Mouse (Mus musculus): ENCODE results near the gene Pno1. TPM values are rescaled to one million over a fixed set of nuclear protein-coding genes. Genes with fewer than 3 reads are reported as not detected.
A peak's percentile ranks its signal among the peaks of the same experiment; 100 is the strongest.

Pno1 gene
- polyA plus RNA-seq, 1 experiment from 2014 or later, result 127 TPM

DNA sequence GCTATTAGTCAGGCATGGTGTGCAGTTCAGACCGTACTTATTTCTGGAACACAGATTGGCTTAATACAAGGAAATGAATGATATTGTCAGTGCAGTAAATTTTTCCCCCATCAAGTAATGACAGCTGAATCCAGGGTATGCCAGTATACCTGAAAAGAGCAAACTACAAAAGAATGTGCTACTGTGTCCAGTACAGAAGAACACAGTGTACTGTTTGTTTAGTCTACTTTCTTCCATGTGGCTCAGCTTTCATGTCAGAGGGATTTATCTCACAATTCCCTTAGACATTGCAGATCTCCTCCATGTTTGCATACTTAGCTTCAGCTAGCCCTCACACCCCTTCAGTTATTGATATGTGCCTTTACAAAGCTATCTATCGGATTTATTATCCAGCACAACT, 42.1 kb downstream of the Pno1 start:
- Histone ChIP-seq H3K9me3 (peaks cover 16% of the 10 kb centered on the region), H3K36me3 (replicated peaks) (peaks cover 25% of the 10 kb centered on the region), H3K4me3 (no peak overlapping the region), H3K4me1 (peaks cover under 1% of the 10 kb centered on the region; the same call in 1 of the 2 replicates), H3K27ac (no peak overlapping the region), H3K27me3 (ENCODE audit: poor library complexity, severe bottlenecking) (no peaks in the 10 kb centered on the region)
- 88% methylated on average over 2 of the region's 2 CpGs for WGBS
- DNase-seq (ENCODE audit: extremely low spot score, low spot score), result no peak

DNA sequence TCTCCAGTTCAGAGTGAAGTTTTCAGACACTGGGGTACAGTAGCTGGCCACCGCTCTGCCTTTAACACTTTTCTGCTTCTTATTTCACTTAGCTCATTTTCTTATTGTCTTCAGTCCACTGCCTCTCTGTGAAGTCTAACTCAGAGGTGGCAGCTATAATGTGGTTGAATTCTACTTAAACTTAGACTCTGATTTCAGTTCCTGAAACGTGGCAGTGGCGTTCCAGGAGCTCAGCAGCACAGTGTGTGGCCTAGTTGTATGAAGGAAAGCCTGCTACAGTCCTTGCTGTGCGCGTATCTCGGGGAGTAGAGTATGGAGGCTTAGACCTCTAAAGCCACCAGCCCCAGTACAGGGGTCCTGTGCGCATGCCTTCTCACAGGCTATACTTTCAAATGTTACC, 44.7 kb downstream of the Pno1 start:
- Histone ChIP-seq H3K27me3 (ENCODE audit: poor library complexity, severe bottlenecking) (no peaks in the 10 kb centered on the region), H3K4me1 (peaks cover 16% of the 10 kb centered on the region), H3K4me3 (no peak overlapping the region), H3K36me3 (replicated peaks) (peaks cover 3% of the 10 kb centered on the region), H3K27ac (no peak overlapping the region), H3K9me3 (no peaks in the 10 kb centered on the region)
- WGBS, result 92% methylated on average over 7 of the region's 7 CpGs
- no peak for DNase-seq (ENCODE audit: extremely low spot score, low spot score)

DNA sequence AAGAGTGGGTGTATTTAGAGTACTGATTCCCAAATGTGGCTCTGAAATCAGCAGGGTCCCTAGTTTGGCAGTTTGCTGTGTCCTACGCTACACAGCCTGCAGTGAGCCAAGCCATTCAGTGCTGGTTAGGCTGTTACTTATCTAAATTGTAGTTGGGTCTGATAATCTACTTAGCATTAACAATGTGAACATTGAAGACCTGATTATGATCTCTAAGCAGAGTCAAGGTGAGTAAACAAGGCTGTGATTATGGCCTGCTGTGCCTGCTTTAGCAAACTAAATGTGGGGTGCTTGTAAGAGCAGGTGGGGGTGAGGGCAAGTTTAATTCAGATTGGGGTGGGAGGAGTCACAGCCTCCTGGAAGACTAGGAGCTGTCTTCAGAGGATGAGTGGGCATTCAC, 47.4 kb downstream of the Pno1 start:
- Histone ChIP-seq H3K9me3 (no peaks in the 10 kb centered on the region), H3K4me3 (no peak overlapping the region), H3K36me3 (replicated peaks) (no peaks in the 10 kb centered on the region), H3K4me1 (peaks cover 29% of the 10 kb centered on the region), H3K27me3 (ENCODE audit: poor library complexity, severe bottlenecking) (no peaks in the 10 kb centered on the region), H3K27ac (no peak overlapping the region)
- 44% methylated on average over 1 of the region's 1 CpGs for WGBS
- no peak for DNase-seq (ENCODE audit: extremely low spot score, low spot score)

DNA sequence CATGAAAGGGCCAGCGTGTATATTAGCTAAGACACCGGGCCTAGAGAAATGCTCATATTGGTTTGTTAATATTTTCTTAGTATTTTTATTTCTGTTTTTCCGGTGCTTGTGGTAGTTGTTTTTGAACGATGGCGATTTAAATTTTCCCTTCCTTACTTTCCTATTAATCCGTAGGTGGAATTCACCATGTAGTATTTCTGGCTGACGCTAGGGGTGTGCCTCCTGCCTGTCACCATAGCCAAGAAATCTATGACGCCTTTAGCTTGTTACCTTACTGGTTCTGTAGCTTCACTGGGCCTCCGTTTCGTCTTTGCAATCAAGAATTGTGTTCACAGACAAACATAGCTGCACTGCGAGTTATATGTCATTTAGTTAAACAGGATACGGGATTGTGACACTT, 51.1 kb downstream of the Pno1 start:
- H3K9me3 ChIP-seq, result no peaks in the 10 kb centered on the region
- WGBS, result 2% methylated on average over 12 of the region's 12 CpGs
- H3K36me3 ChIP-seq (replicated peaks), result no peaks in the 10 kb centered on the region
- H3K27me3 ChIP-seq (ENCODE audit: poor library complexity, severe bottlenecking), result no peaks in the 10 kb centered on the region
- H3K27ac ChIP-seq, result peak overlapping the region; percentile 96
- H3K4me3 ChIP-seq, result peak overlapping the region; percentile 97
- H3K4me1 ChIP-seq, result peaks cover 36% of the 10 kb centered on the region
- DNase-seq (ENCODE audit: extremely low spot score, low spot score), result peak; percentile 43

DNA sequence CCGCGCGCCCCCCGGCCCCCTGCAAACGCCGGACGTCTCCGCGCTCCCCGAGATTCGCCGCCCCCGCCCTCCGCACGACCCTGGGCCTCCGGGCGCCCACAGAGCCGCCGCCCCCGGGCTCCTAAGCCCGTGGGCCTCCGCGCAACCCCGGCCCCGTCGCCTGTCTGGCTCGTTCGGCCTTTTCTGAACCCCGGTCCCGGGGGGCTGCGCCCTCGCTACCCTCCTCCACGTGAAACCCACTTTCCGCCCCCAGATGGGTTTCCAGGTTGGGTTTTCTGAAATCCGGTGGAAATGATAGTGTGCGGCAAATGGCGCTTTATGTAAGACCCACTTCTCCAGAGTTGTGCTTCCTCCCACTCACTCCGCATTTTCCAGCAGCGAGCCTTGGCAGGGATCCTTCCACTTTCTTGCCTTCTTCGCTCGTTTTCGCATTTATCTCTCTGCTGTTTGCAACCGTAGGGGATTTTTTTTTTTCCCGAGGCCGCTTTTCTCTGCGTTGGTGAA, 51.6 kb downstream of the Pno1 start:
- H3K27ac ChIP-seq, result peak overlapping the region; percentile 96
- 1% methylated on average over 46 of the region's 46 CpGs for WGBS
- peak; percentile 42 for DNase-seq (ENCODE audit: extremely low spot score, low spot score)
- no peaks in the 10 kb centered on the region for H3K27me3 ChIP-seq (ENCODE audit: poor library complexity, severe bottlenecking)
- H3K9me3 ChIP-seq, result no peaks in the 10 kb centered on the region
- peaks cover 36% of the 10 kb centered on the region for H3K4me1 ChIP-seq
- peak overlapping the region; percentile 97 for H3K4me3 ChIP-seq
- no peaks in the 10 kb centered on the region for H3K36me3 ChIP-seq (replicated peaks)

DNA sequence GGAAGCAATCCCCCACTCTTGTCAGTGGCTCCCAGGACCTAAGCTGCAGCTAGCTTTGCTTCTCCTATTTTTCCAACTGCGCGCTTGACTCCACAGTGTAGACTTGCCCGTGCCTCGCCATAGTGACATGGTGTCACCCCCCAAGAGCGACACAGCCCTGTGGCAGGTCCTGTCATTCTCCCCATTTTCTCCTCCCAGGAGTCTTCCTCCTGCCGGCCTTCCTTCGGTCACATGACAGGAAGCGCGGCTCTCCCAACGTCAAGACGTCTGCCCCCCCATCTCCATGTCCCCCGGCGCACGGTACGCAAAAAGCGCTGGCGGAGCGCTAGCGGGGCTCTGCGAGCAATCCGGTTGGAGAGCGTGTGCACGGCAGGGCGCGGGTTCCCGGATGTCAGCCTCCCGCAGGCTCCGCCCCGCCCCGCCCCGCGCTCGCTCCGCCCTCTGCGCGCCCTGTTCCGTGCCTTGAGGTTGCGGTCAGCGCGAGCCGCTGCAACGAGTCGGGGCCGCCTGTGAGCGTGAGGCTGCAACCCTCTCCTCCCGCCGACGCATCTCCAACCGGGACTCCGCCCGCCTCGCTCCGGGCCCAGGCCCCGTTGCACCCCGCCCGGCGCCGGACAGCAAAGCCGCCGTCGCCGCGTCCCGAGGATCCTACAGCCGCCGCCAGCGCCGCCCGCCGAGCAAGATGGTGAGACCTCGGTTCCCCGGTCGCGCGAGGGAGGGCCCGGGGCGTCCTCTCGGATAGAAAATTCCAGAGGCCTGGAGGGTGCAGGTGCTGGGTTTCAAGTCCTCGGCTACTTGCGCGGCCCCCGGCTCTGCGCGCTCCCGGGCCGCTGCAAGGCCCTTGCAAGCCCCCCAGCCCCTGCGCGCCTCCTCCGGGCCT, 52.3 kb downstream of the Pno1 start, which contains the start of gene Ppp3r1:
TSS of gene Ppp3r1 (plus strand) at position 406 of the 880 bp plus-strand sequence.
- Histone ChIP-seq H3K9me3 (no peaks in the 10 kb centered on the region), H3K4me1 (peaks cover 34% of the 10 kb centered on the region), H3K27ac (peak within 1 kb of the TSS; percentile 96), H3K36me3 (replicated peaks) (no peaks in the 10 kb centered on the region), H3K4me3 (peak within 1 kb of the TSS; percentile 97), H3K27me3 (ENCODE audit: poor library complexity, severe bottlenecking) (no peaks in the 10 kb centered on the region)
- under 1% methylated on average over 89 of the region's 89 CpGs for WGBS
- DNase-seq (ENCODE audit: extremely low spot score, low spot score), result peak; percentile 95

Other genes starting within 250 kb of the Pno1 start
- gene Cnrip1, start 160.0 kb downstream of the Pno1 start, polyA plus RNA-seq (2016; fragmentation: Nextera tagmentation; extraction: Ambion mirVana), result 11.3 and 13.3 TPM in 2 replicates
- gene Plek, start 159.2 kb downstream of the Pno1 start, polyA plus RNA-seq (2016; fragmentation: Nextera tagmentation; extraction: Ambion mirVana), result 4.2 and 5.4 TPM in 2 replicates
- 66.8 and 72.9 TPM in 2 replicates for gene Ppp3r1, start 52.3 kb downstream of the Pno1 start, polyA plus RNA-seq (2016; fragmentation: Nextera tagmentation; extraction: Ambion mirVana)
- gene Wdr92, start 29.5 kb downstream of the Pno1 start, polyA plus RNA-seq (2016; fragmentation: Nextera tagmentation; extraction: Ambion mirVana), result 28.8 TPM in 2 replicates
- gene C1d, start 46.0 kb upstream of the Pno1 start, polyA plus RNA-seq (2016; fragmentation: Nextera tagmentation; extraction: Ambion mirVana), result 103 and 110 TPM in 2 replicates